Mouse (Mus musculus) embryonic fibroblast, embryonic 13.5 days (primary cell): ENCODE data around the gene Gm5114. TPM values are rescaled to one million over a fixed set of nuclear protein-coding genes. Genes with fewer than 3 reads are reported as not detected.
"Not testable (repeated sequence)": the region's sequence is repeated elsewhere in the genome, so short reads cannot be mapped to it uniquely, and the experiment has no call there.

Experiments used
- H3K27ac ChIP-seq: 2 replicates; pipeline ENCODE4 v1.5.1; 2012; ENCODE audit warnings: low read length, control low read depth, inconsistent platforms; ENCODE audit not compliant: insufficient read depth
- H3K4me1 ChIP-seq: 2 replicates; pipeline ENCODE4 v1.6.1; 2011; ENCODE audit warnings: low read length; ENCODE audit not compliant: control insufficient read depth, insufficient read depth
- H3K4me3 ChIP-seq: 2 replicates; pipeline ENCODE4 v1.5.1; 2011; ENCODE audit warnings: mild to moderate bottlenecking, control low read depth, low read length; ENCODE audit not compliant: insufficient read depth
- CTCF ChIP-seq: IDR thresholded peaks from 2 replicates; pipeline ENCODE4 v1.5.1; 2011; ENCODE audit warnings: mild to moderate bottlenecking, control low read depth, low read length, moderate library complexity, borderline replicate concordance; ENCODE audit not compliant: insufficient read depth
- POLR2A ChIP-seq: IDR thresholded peaks from 2 replicates; pipeline ENCODE4 v1.6.1; 2011; ENCODE audit warnings: low read depth, mild to moderate bottlenecking, control low read depth, low read length, moderate library complexity
- polyA plus RNA-seq: library from polyadenylated mRNA; stranded (reverse); fragments of >200 nt; gene quantifications from 2 replicates; pipeline ENCODE4 v1.2.4, GENCODE M21; 2011; ENCODE audit warnings: low read depth; ENCODE audit not compliant: missing spikeins, insufficient read length

The Gm5114 gene
- not detected in 2 replicates for polyA plus RNA-seq

DNA sequence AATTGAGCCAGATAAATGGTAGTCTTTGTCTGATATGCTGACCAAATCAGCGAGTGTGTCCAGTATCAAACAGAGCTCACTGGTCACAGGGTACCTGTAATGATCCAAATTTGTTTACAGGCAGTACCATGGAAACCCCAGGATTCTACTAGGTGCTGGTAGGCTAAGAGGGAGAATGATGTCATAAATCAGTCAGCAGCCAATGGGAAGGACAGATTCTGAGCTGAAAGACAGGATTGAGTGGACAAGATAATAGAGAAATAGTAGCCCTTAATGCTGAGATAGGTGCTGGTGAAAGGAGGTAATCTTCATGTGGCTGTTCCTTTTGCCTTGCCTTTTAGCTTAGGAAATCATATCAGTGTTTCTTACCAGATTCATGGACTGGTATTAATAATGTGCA lies at the start of gene Gm5114:
Gm5114 (minus strand) TSS at position 101 of the 400 bp plus-strand sequence.
- not testable (repeated sequence) for H3K4me3 ChIP-seq, H3K4me1 ChIP-seq, H3K27ac ChIP-seq

DNA sequence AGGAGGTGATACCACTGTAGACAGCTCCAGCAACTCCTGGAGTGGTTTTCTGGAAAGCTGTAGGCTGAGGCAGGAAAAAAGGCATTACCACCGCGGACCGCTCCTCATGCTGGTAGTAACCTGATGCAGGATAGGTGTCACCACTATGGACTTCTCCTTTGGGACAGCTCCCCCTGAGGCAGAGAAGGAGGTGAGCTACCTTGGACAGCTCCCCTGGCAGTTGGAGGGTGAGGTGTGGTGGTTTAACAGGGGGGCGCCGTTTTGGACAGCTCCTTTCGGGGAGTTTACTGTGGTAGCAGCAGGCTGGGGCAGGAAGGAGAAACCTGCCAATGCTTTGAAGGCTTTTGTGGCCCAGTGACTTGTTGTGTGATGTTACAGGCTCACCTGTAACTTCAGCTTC lies 42.8 kb upstream of the Gm5114 start:
- no peaks in the 10 kb centered on the region for H3K4me1 ChIP-seq
- TF ChIP-seq CTCF (no peak), POLR2A (no peak)
- H3K4me3 ChIP-seq, result no peak overlapping the region
- H3K27ac ChIP-seq, result no peak overlapping the region

DNA sequence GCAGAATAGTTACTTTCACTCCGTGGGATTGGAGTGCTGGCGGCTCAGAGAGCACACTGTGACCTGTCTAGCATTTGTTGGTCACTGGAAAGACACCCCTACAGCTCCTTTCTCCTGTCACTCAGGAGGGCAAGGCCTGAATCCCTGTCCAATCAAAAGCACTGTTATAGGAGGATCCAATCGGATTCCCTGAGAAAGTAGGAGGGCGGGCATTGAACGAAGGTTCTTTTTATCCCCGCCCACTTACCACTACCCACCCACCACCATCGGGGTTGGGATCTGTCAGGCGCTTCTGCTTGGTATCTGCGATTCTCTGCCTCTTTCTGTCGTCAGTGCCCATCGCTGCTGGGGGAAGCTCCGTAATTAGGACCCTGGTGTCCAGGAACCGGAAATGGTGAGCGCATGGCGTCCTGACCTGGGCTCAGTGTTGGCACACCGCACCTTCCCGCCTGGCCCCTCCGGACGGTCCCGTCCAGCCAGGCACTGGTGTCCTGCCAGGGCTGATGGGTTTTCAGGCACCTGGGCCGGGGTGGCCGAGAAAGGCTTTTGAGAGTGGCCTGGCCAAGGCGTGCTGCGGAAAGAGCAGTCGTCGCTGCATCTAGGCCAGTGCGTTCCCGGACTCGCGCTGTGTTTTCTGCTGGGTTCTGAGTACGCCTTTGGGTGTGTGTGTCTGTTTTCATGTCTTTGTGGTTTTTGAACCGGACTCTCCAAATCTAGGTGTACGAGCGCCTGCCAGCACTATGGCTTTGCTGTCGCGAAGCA lies 36.5 kb upstream of the Gm5114 start:
- Histone ChIP-seq H3K4me1 (no peaks in the 10 kb centered on the region; the same call in 1 of the 2 replicates), H3K4me3 (peak overlapping the region; percentile 76), H3K27ac (no peak overlapping the region)
- TF ChIP-seq POLR2A (peak; percentile 70), CTCF (no peak)

DNA sequence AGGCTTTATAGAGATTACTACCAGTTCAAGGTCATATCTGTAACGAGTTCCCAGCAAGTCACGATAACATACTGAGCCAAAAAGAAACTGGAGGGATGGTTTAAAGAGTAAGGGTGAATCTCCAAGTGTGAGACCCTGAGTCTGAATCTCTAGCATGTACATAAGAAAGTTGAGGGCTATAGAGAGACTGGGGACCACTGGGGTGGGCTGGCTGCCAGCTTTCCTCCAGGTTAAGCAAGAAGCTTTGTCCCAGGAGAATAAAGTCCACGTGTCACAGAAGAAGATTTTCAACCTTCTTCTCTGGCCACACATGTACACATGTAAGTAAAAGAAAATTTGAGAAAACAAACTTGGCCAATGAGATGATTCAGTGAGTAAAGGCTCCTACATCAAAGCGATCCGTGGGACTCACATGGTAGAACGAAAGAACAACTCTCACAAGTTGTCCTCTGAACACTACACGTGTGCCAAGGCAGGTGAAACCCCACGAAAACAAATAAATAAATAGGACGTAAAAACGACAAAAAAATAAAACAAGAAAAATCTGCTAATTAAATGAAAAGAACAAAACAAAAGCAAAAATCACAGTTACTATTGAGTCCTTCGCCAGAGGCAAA lies 35.8 kb upstream of the Gm5114 start:
- H3K27ac ChIP-seq, result no peak overlapping the region
- H3K4me3 ChIP-seq, result peak overlapping the region; percentile 10; the same call in 1 of the 2 replicates
- no peaks in the 10 kb centered on the region; the same call in 1 of the 2 replicates for H3K4me1 ChIP-seq
- TF ChIP-seq CTCF (no peak), POLR2A (no peak)

DNA sequence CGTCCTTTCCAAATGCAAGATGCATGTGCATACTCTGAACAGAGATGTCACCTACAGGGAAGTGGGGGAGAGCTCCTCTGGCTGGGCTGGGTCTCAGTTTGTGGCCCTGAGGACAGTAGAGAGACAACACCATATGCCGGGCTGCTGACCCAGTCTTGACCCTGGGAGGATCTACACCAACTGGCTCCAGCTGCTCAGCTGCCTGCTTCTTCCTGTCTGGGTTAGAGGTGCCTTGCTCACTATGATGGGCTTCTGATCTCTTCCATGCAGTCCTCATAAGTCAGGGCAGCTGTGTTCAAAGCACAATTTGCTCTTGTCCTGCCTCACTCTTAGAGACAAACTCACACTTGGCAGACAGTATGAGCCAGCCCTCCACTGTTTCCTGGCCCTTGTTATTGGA lies 28.3 kb upstream of the Gm5114 start:
- TF ChIP-seq POLR2A (no peak), CTCF (no peak)
- no peaks in the 10 kb centered on the region for H3K4me1 ChIP-seq

DNA sequence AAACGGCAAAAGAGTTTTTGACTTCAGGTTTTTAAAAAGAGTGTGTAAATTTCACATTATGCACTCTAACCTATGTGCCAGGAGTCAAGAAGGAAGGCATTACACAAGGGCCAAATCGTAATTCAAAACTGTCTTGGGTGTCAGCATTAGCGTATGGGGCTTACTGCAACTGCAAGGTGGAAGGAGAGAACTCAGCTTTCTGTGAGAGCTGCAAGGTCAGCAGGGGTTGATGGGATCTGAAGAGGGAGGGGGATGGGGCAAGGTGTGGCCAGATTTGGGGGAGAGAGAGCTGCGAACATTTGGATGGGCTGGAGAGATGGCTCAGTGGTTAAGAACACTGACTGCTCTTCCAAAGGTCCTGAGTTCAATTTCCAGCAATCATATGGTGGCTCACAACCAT lies 27.4 kb upstream of the Gm5114 start:
- TF ChIP-seq CTCF (no peak), POLR2A (no peak)
- no peaks in the 10 kb centered on the region for H3K4me1 ChIP-seq
- no peak overlapping the region for H3K4me3 ChIP-seq
- H3K27ac ChIP-seq, result no peak overlapping the region

More for the DNA sequence above, 28.3 kb upstream of the Gm5114 start:
- no peak overlapping the region for H3K4me3 ChIP-seq
- no peak overlapping the region for H3K27ac ChIP-seq

Other genes starting within 250 kb of the Gm5114 start
- 1.8 and 2.7 TPM in 2 replicates for gene Zfp619, start 104.6 kb upstream of the Gm5114 start, polyA plus RNA-seq